Mouse (Mus musculus): Measurements from ENCODE around the gene Baz2b.

GRCm38 (mm10) chr2:59881404-59881803 is 328.2 kb downstream of the Baz2b start:
- TF ChIP-seq FLI1 (IDR thresholded peaks at IDR 0.05; ENCODE audit: low read length), result no peak
- TF ChIP-seq GATA1 (IDR thresholded peaks at IDR 0.05; ENCODE audit: borderline replicate concordance, low read length), result no peak

Data from megakaryocyte, embryonic 14.5 days (primary cell).